Mouse (Mus musculus) splenic B cell, adult 2 months (primary cell): ENCODE data around the gene Bcas1.
A peak's percentile ranks its signal among the peaks of the same experiment; 100 is the strongest.

Experiments used
- DNase-seq: peaks from one replicate; pipeline ENCODE4 v3.0.0-alpha.2; 2011; ENCODE audit warnings: low read depth, low spot score
- H3K27me3 ChIP-seq: 2 replicates; pipeline ENCODE4 v1.6.1; 2012; ENCODE audit warnings: mild to moderate bottlenecking, low read length, moderate library complexity, mixed read lengths; ENCODE audit not compliant: control insufficient read depth, poor library complexity, insufficient read depth, severe bottlenecking
- H3K36me3 ChIP-seq: 2 replicates; pipeline ENCODE4 v1.6.1; 2012; ENCODE audit warnings: mild to moderate bottlenecking, low read length, moderate library complexity, mixed read lengths; ENCODE audit not compliant: control insufficient read depth, poor library complexity, insufficient read depth, severe bottlenecking

The Bcas1 gene

GRCm38 (mm10) chr2:170446843-170447383, 19.3 kb upstream of the Bcas1 start:
- H3K27me3 ChIP-seq = no peaks in the 10 kb centered on the region; the same call in 1 of the 2 replicates
- no peak for DNase-seq
- no peaks in the 10 kb centered on the region for H3K36me3 ChIP-seq

DNA sequence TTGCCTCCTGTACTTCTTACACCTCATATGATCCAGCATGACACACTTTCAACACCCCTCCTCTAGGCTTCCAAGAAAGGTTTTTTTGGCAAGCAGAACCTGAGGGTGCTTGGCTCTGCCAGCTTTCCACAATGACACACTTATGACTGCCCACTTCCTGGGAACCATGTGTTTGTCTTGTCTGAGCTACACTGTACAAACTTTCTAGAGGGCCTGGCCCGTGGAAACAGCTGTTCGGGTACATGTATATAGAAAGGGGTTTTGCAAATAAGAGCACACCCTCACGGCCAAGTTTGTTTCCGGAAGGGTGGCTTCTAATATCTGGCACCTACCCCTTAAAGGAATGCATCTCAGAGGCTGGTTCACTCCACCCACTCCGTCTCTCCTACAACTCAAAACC, 18.2 kb upstream of the Bcas1 start:
- DNase-seq = no peak
- H3K27me3 ChIP-seq = no peaks in the 10 kb centered on the region; the same call in 1 of the 2 replicates

DNA sequence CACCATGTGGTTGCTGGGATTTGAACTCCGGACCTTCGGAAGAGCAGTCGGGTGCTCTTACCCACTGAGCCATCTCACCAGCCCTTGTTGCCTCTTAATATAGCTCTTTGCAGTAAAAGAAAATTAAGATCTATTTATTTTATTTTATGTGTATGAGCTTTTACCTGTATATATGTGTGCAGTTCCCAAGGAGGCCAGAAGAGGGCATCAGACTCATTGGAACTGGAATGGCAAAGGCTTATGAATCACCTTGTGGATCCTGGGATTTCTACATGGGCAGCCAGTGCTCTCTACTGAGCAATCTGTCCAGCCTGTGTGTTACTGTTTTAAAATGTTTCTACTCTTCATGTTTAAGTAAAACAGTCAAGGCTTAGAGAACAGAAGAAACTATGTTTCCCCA, 14.9 kb upstream of the Bcas1 start:
- H3K36me3 ChIP-seq = no peaks in the 10 kb centered on the region
- DNase-seq = peak; percentile 19
- no peaks in the 10 kb centered on the region; the same call in 1 of the 2 replicates for H3K27me3 ChIP-seq

More for the DNA sequence above, 18.2 kb upstream of the Bcas1 start:
- no peaks in the 10 kb centered on the region for H3K36me3 ChIP-seq

DNA sequence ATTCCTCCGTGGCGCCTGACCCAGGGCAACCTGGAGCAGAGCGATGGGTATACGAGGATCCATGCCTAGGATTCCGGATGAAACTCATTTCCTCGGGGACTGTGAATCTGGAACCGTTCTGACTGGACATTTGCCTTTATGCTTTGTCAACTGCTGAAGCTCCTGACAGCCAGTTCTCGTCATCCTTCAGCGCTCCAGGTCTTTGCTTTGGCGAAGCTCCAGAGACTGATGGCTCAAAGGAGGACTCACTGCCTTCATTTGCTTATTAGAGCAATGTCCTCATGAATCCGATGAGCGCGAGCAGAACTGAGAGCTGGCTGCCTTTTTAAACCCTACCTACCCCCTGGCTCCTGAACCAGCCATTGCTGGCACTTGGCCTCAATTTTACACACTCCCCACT, 11.1 kb upstream of the Bcas1 start:
- DNase-seq = no peak
- H3K36me3 ChIP-seq = no peaks in the 10 kb centered on the region

GRCm38 (mm10) chr2:170436204-170436603, 8.6 kb upstream of the Bcas1 start:
- no peaks in the 10 kb centered on the region for H3K36me3 ChIP-seq
- H3K27me3 ChIP-seq = no peaks in the 10 kb centered on the region
- peak; percentile 10 for DNase-seq

More for the DNA sequence above, 11.1 kb upstream of the Bcas1 start:
- no peaks in the 10 kb centered on the region for H3K27me3 ChIP-seq

GRCm38 (mm10) chr2:170432152-170432551, 4.5 kb upstream of the Bcas1 start:
- no peaks in the 10 kb centered on the region for H3K27me3 ChIP-seq
- H3K36me3 ChIP-seq = no peaks in the 10 kb centered on the region
- no peak for DNase-seq

GRCm38 (mm10) chr2:170428966-170429365, 1.3 kb upstream of the Bcas1 start:
- no peak for DNase-seq
- no peaks in the 10 kb centered on the region; the same call in 1 of the 2 replicates for H3K27me3 ChIP-seq
- no peaks in the 10 kb centered on the region for H3K36me3 ChIP-seq

DNA sequence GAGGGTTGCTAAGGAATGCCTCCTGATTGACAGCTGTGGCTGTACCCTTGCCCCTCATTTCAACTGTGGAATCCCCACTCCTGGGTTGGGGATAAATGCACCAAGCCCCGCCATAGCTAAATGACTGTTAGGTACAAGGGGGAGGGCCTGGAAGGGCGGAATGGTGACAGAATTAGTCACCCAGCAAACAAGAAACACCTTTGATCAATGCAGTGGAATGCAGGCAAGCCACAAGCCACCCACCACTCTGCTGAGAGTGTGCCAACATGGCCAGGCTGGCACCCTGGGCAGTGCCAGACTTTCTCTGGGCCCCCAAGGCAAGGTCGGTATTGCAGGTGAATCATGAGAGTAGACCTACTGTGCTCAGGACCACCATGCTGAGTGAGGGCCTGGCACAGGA, 3.5 kb downstream of the Bcas1 start:
- H3K27me3 ChIP-seq = no peaks in the 10 kb centered on the region; the same call in 1 of the 2 replicates
- no peak for DNase-seq
- no peaks in the 10 kb centered on the region for H3K36me3 ChIP-seq

GRCm38 (mm10) chr2:170421924-170422323, 5.7 kb downstream of the Bcas1 start:
- no peaks in the 10 kb centered on the region for H3K36me3 ChIP-seq
- H3K27me3 ChIP-seq = no peaks in the 10 kb centered on the region; the same call in 1 of the 2 replicates
- DNase-seq = no peak

- no peaks in the 10 kb centered on the region for H3K36me3 ChIP-seq
- peak; percentile 18 for DNase-seq
- H3K27me3 ChIP-seq = no peaks in the 10 kb centered on the region
Measured at GRCm38 (mm10) chr2:170418748-170419147, 8.9 kb downstream of the Bcas1 start.

DNA sequence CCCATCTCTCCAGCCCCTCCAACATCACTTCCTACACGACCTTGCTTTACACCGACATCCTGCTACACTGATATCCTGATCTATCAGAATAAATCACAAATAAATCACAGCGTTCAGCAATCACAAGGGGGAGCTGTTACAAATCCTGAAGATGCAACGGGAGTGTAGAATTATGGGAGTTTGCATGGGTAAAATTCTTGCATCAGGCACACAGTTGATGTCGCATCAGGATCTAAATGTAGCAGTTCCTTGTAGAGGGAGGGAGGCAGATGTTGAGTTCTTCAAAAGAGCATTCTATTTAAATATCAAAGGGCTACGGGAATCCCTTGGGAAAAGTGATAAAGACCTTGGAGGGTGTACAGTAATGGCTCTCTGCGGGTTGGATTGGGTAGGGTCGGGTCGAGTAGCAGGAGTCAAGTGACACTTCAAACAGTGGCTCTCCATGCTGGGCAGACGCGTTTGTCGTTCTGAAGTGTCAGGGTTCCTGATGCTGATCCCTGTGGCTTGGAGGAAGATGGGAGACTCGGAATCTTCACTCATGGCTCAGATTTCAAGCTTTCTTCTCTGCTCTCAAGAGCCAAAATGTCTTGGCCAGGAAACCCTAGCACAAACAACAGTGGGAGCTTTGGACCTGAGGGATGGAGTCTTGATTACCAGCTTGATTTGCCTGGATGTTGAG, 16.0 kb downstream of the Bcas1 start:
- DNase-seq = no peak
- Histone ChIP-seq H3K27me3 (no peaks in the 10 kb centered on the region), H3K36me3 (no peaks in the 10 kb centered on the region)

DNA sequence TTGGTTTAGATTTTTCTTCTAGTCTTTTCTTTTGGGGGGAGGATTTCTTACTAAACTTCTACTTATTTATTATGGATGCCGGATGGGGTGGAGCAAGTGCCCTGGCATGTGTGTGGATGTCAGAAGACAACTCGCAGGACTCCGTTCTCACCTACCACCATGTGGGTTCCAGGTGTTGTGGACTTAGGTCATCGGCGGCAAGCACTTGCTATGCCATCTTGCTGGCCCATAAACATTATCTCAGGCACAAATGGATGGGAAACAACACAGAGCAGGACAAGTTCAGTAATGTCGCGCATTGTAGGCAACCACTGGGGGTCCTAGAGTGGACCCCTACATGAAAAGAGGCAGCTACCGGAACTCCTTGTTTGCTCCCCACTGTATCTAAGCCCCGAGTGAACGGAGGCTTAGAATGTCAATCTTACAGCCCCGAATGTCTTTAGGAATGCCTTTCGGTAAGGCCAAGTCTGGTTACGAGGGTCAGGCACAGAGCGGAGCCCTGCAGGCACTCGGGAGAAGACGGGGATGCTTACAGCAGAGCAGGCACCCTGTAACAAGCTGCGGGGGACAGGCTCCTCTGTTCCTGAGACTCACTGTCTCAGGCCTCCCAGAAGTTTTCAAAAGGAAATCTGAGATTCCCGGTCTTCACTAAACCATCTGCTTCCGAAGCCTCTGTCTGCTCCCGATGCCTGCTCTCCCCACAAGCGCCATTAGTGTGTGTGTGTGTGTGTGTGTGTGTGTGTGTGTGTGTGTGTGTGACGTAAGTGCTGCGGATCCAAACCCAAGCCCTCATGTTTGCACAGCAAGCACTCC, 16.8 kb downstream of the Bcas1 start:
- Histone ChIP-seq H3K36me3 (no peaks in the 10 kb centered on the region), H3K27me3 (no peaks in the 10 kb centered on the region)
- no peak for DNase-seq

DNA sequence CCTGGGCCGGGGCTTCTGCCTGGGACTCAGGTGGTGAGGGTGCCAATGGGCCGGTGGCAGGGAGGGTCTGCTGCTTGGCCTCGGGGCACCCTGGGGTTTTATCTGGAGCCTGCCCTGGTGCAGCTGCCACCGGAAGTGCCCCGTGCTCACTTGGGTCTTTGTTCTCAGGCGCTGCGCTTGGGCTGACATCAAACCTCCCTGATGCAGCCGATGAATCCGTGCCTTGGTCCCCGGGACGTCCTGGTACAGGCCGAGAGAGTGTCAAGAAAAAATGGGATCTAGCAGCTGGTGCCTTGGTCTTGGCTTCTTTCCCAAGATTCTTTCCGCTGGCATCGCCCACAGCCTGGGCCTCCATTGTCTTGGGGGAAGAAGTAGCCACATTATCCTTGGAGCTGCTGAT, 21.2 kb downstream of the Bcas1 start:
- no peaks in the 10 kb centered on the region for H3K36me3 ChIP-seq
- H3K27me3 ChIP-seq = no peaks in the 10 kb centered on the region
- no peak for DNase-seq

DNA sequence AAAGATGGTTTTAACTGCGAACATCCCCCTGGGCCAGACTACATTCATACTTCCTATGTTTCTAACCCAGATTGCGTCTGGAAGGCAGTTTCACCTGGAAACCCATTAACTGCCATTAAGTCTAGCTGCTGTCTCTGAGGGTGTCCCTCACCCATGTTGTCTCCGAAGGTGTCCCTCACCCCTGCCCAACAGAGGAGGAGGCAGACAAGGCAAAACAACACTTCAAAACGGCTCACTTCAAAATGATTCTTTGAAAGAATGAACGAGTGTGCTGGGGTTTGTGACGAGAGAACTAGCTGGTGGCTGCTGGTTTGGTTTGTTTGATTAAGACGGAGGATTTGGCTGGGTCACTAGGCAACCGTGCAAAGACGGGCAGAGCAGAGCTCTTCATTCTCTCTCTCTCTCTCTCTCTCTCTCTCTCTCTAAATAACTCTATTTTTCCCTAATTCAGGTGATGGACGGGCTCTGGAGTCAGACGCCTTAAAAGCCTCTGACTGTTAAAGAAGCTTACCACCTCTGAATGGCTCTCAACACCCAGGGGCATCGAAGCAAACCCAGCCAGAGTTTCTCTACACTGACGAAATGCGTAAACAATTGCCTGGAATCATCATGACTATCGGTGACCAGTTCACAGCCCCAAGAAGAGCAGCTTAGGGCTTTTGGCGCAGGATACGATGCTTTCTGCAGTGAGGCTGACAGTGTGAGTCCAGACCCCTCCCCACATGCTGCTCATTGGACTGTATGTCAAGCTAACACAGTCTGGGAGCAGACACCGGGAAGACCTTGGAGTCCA, 22.7 kb downstream of the Bcas1 start:
- no peaks in the 10 kb centered on the region for H3K36me3 ChIP-seq
- H3K27me3 ChIP-seq = 0 out of 2 replicates have a peak, but pooled peaks cover 2% of the 10 kb centered on the region
- no peak for DNase-seq
